Mouse (Mus musculus): ENCODE results near the gene Tmem214.

The Tmem214 gene

GRCm38 (mm10) chr5:30867712-30868111 lies at the start of gene Tmem214:
Gene Tmem214 (plus strand): TSS chr5:30868012.
- no peak for DNase-seq (ENCODE audit: low spot score)

- DNase-seq (ENCODE audit: low spot score) = no peak
Measured at GRCm38 (mm10) chr5:30818758-30819309, 49.0 kb upstream of the Tmem214 start.

DNA sequence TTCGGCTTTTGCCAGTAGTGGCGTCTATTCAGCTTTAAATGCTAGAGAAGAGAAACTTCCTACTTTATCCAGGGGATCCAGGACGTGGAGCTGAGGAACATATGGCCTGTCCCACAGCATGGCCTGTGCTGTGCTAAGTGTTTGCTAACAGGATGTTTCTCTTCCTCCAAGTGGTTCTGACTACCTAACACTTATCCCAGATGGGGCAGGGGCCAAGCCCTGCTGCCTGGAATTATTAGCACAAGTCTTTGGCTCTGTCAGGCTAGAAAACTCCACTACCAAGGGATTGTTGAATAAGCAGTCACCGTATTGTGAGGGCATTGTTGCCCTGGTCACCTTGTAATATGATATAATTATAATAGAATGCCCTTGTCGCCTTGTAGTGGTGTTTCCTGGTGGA lies 45.1 kb upstream of the Tmem214 start:
- DNase-seq (ENCODE audit: low spot score) = no peak

DNA sequence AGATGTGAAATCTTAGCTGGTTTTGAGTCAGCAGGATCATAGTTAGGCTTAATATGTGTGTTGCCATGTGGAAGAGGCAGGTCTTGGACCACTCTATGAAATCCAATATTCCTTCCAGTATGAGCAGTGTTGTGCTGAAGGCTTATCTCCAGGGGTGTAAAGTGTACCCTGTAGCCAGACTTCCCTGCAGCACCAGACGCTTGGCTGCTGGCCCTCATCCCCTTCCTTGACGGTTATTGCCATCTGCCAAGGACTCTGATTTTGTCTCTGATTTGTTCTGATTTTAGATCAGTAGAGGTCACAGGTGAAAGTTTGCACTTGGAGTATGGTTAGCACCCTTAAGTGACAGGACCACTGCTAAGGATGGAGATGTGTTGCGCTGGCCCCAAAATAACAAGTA lies 44.7 kb upstream of the Tmem214 start:
- DNase-seq (ENCODE audit: low spot score) = no peak

DNA sequence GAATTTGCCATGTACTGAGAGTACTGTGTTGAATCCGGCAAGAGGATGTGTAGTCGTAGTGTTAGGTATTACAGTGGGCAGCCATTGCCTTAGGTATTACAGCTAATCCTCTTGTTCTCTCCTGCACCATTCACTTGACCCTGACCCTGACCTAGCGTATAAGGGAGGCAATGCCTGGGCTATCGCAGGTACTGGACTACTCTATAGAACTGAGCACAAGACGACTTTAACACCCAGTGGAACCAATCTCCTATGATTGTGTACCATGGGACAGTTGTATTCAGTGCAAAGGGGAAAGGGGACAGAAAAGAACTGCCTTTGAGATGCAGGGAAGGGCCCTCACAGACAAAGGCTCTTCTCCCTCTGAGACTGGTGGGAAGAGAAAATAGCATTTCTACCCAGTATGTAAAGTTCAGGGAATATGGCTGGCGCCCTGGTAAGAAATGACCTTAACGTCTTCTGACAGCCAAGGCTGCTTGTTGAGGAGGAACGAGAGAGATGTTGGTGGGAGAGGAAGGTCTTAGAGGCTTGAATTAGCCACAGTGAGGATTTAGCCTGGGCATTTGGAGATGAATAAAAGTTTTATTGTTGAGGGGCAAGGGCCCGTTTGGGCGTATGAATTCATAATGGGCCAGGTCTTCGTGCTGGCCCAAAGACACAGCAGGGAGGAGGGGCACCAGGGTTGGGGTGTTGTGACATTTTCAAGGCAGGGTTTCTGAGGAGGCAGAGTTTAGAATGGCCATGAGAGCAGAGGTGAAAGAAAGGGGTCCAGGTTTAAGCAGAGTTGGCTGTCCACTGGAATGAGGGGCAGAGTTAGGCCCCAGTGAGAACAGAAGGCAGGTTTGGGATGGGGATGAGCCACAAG lies 43.5 kb upstream of the Tmem214 start:
- DNase-seq (ENCODE audit: low spot score) = no peak

- DNase-seq (ENCODE audit: low spot score) = no peak
Measured at GRCm38 (mm10) chr5:30825166-30825565, 42.6 kb upstream of the Tmem214 start.

- DNase-seq (ENCODE audit: low spot score) = peak; percentile 23
Measured at GRCm38 (mm10) chr5:30825821-30826220, 42.0 kb upstream of the Tmem214 start.

DNA sequence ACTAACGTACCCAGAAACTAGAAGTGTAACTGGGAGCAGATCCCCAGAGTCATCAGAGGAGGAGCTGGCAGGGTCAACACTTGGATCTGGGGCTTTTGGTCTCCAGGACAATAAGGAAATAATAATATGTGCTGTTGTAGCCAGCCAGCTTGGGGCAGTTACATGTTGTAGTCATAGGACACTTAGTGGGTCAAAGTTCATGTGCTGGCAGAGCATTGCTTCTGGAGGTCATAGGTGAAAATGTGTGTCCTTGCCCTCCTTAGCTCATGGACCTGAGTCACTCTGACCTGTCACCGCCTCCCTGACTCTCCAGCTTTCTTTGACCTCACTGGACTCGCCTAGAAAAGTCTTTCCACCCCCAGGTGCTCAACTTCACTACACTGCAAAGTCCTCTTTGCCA lies 34.4 kb upstream of the Tmem214 start:
- no peak for DNase-seq (ENCODE audit: low spot score)

GRCm38 (mm10) chr5:30839731-30840130 lies 28.1 kb upstream of the Tmem214 start:
- DNase-seq (ENCODE audit: low spot score) = no peak

GRCm38 (mm10) chr5:30841896-30842295 lies 25.9 kb upstream of the Tmem214 start:
- no peak for DNase-seq (ENCODE audit: low spot score)

- no peak for DNase-seq (ENCODE audit: low spot score)
Measured at GRCm38 (mm10) chr5:30849891-30850555, 17.8 kb upstream of the Tmem214 start.

DNA sequence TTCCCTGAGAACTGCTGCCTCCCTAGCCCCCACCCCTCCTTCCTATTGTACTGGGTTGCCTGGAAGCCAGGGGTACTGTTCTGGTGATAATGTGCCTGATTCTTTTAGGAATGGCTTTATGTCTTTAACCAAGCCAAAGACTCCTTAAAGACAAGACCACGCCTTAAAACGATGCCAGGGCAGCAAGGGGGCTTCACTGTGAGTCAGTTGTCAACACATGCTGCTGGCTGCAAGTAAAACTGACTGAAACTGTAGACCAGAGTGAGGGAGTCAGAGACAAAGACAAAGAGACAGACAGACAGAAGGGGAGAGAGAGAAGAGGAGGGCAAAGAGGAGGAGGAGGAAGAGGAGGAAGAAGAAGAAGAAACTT lies 17.3 kb upstream of the Tmem214 start:
- no peak for DNase-seq (ENCODE audit: low spot score)

GRCm38 (mm10) chr5:30853522-30853921 lies 14.3 kb upstream of the Tmem214 start:
- no peak for DNase-seq (ENCODE audit: low spot score)

DNA sequence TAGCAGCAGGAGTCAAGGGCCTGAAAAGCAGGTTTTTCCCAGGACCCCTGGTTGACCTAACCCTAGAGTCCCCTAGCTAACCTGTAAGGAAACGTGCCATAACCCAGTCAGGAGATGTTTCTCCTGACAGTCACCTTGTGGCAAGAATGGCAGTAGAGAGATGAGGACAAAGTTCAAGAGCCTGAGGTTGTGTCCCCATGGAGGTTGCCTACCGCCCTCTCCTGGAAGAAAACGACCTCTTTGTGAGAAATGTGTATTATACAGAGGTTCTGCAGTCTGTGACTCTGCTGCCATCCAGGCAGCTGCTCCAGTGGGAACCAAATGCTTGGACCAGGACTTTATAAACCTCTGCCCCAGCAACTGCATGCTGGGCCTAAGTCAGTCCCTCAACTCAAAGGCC lies 12.1 kb upstream of the Tmem214 start:
- DNase-seq (ENCODE audit: low spot score) = no peak

DNA sequence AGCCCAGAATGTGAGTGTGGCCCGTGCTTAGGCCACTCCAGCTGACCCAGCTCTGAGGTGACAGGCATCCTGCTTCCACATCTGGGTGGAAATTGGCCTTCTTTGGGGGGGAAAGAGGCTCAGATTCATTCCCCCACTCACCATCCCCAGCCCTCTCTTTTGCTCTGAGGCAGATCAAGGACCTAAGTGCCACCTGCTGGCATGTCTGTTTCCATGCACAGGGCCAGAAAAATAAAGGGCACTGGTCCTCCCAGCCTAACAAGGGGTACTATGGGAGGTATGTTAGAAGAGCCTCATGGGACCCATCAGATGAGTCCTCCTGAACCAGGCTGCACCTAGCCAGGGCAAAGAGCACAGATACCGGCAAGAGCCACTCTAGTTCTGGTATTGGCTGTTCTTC lies 11.7 kb upstream of the Tmem214 start:
- DNase-seq (ENCODE audit: low spot score) = no peak

- no peak for DNase-seq (ENCODE audit: low spot score)
Measured at GRCm38 (mm10) chr5:30863852-30864251, 4.0 kb upstream of the Tmem214 start.

DNA sequence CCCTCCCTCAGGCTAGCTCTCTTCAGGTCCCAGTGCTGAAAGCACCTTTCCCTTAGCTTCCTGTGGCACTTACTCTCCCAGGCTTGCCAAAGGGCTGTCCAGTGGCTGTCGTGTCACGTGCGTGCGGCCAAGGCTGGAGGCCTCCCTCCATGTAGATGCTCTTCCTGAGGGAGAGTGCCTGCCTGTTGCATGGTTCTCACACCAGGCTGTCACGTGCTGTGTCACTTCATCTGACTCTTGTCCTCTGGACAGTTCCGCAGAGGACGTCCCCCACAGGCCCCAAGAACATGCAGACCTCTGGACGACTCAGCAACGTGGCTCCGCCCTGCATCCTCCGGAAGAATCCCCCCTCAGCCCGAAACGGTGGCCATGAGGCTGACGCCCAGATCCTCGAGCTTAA lies 3.5 kb upstream of the Tmem214 start:
- no peak for DNase-seq (ENCODE audit: low spot score)

DNA sequence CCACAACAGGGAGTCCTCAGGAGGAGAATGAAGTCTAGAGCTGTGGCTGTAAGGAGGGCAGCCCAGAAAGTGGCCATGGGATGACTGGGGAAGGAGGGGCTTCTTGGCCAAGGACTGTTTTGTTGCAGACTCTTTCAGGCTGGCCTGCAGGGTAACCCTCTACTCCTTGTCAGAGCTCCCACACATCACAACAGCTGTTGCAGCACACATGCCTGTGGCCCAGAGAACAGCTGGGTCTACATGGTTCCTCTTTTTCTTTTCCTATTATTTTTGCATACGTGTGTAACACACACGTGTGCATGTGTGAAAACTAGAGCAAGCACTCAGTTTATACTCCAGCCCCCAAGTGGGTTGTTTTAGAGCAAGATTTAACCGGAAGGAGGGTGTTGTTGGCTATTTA lies 941 bp upstream of the Tmem214 start:
- DNase-seq (ENCODE audit: low spot score) = no peak

DNA sequence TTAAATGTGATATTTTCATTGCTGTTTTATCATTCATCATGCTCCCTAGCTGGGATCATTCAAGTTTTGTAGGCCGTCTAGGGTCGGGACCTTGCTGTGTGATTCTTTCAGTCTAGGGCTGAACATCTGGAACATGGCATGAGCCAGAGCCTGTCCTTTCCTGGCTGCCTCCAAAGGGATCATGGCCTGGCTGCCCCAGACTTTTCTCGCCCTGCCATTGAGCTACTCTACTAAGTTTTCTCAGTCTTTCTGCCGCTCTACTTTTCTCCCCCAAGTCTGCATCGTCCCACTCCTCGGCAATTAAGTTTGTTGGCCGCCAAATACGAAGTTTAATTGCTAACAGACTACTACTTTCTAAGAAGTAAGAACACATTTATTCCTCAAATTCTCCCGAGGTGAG lies 1.2 kb downstream of the Tmem214 start:
- no peak for DNase-seq (ENCODE audit: low spot score)

- DNase-seq (ENCODE audit: low spot score) = peak; percentile 93
Measured at GRCm38 (mm10) chr5:30869405-30870130, 1.8 kb downstream of the Tmem214 start.

DNA sequence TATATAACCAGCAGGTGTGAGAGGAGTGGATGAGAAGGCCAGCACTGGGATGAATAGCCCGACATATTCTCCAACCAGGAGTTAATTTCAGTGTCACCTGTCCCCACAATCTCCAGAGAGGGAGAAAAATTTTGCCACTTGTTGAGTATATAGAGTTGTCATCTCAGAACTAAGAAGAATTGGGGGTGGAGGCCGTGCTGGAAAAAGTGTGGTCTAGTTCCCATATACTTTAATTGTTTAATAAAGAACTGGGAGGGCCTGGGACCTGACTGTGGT lies 2.3 kb downstream of the Tmem214 start:
- no peak for DNase-seq (ENCODE audit: low spot score)

DNA sequence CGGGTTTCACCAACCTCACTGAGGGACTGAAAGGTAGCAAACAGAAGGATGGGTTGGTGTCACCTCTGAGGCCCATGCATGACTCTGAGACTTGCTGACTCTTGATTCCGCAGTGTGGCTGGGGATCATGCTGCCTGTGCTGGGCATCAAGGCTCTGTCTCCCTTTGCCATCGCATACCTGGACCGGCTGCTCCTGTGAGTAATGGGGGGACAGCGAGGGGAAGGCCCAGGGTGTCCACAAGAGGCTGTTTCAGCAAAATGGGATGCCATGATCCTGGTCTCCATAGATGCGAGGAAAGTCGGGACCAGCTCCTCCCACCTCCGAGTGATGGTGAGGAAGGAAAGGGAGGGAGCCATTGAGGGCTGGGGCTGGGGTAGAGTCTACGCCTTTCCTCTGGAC lies 4.8 kb downstream of the Tmem214 start:
- no peak for DNase-seq (ENCODE audit: low spot score)

GRCm38 (mm10) chr5:30874365-30874764 lies 6.6 kb downstream of the Tmem214 start:
- no peak for DNase-seq (ENCODE audit: low spot score)
